Mouse (Mus musculus): ENCODE data around the gene Nsl1. TPM values are rescaled to one million over a fixed set of nuclear protein-coding genes. Genes with fewer than 3 reads are reported as not detected.

The Nsl1 gene
- polyA plus RNA-seq, 1 experiment, result 35.6 TPM

GRCm38 (mm10) chr1:191071613-191072012 is 8.8 kb downstream of the Nsl1 start:
- peaks cover 2% of the 10 kb centered on the region for H3K4me1 ChIP-seq (ENCODE audit: control insufficient read depth, insufficient read depth, low read length)
- H3K36me3 ChIP-seq (ENCODE audit: control insufficient read depth, insufficient read depth, low read length, poor library complexity, severe bottlenecking), result peaks cover 64% of the 10 kb centered on the region
- TF ChIP-seq EP300 (IDR thresholded peaks at IDR 0.05; ENCODE audit: insufficient read depth, low read depth, low read length) (no peak), POLR2A (IDR thresholded peaks at IDR 0.05; ENCODE audit: insufficient read depth, low read length) (no peak), CTCF (IDR thresholded peaks at IDR 0.05; ENCODE audit: low read depth, low read length) (no peak)
- no peak overlapping the region for H3K4me3 ChIP-seq (ENCODE audit: low read depth, low read length)
- H3K9ac ChIP-seq (ENCODE audit: low read depth, poor library complexity, severe bottlenecking), result no peak overlapping the region
- no peaks in the 10 kb centered on the region for H3K27me3 ChIP-seq (ENCODE audit: control insufficient read depth, insufficient read depth, low read length, poor library complexity, severe bottlenecking)
- H3K27ac ChIP-seq (ENCODE audit: insufficient read depth, low read length), result no peak overlapping the region
- no peaks in the 10 kb centered on the region for H3K9me3 ChIP-seq (replicated peaks; ENCODE audit: control insufficient read depth, insufficient read depth, low read length, poor library complexity, severe bottlenecking)

DNA sequence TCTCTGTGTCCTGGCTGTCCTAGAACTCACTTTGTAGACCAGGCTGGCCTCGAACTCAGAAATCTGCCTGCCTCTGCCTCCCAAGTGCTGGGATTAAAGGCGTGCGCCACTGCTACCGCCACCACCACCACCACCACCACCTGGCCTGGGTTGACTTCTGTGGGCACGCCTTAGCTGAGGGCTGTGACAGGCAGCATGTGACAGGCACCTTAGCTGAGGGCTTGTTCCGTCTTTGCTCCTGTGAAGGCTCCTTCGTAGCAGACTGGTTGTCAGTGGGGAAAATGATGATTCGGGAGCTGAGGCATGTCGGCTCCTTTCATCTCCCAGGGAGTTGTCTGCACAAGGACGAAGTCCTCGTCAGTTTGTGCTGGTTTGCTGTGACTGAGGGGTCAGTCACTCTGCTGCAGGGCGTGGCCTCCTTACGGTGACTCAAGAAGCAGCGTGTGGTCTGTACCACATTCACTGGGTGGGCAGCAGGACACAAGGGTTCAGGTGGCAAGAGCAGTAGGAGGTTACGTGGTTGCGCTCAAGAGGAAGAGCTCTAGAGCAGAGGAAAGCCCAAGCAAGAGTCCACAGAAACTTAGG is 9.6 kb downstream of the Nsl1 start:
- Histone ChIP-seq H3K4me3 (ENCODE audit: low read depth, low read length) (no peak overlapping the region), H3K36me3 (ENCODE audit: control insufficient read depth, insufficient read depth, low read length, poor library complexity, severe bottlenecking) (peaks cover 71% of the 10 kb centered on the region)

DNA sequence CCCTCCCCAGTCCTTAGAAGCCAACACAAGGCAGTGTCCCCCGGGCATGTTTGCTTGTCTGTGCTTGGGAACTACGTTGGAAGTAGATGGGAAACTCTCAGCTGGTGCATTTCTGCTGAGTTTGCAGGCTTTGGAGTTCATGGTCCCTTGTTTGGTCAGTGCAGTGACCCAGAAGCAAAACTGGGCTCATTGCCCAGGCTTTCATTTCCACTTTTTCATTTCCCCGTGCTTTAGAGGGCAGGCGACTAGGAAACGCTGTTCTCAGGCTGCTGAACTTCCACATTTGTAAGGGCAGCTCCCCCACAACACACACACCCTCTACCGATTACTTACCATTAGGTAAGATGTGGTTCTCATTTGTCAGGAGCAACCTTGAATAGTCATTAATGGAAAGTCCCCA is 10.2 kb downstream of the Nsl1 start:
- Histone ChIP-seq H3K36me3 (ENCODE audit: control insufficient read depth, insufficient read depth, low read length, poor library complexity, severe bottlenecking) (peaks cover 72% of the 10 kb centered on the region), H3K27ac (ENCODE audit: insufficient read depth, low read length) (no peak overlapping the region), H3K4me1 (ENCODE audit: control insufficient read depth, insufficient read depth, low read length) (peaks cover 2% of the 10 kb centered on the region), H3K27me3 (ENCODE audit: control insufficient read depth, insufficient read depth, low read length, poor library complexity, severe bottlenecking) (no peaks in the 10 kb centered on the region), H3K4me3 (ENCODE audit: low read depth, low read length) (no peak overlapping the region), H3K9me3 (replicated peaks; ENCODE audit: control insufficient read depth, insufficient read depth, low read length, poor library complexity, severe bottlenecking) (no peaks in the 10 kb centered on the region), H3K9ac (ENCODE audit: low read depth, poor library complexity, severe bottlenecking) (no peak overlapping the region)
- TF ChIP-seq EP300 (IDR thresholded peaks at IDR 0.05; ENCODE audit: insufficient read depth, low read depth, low read length) (no peak), CTCF (IDR thresholded peaks at IDR 0.05; ENCODE audit: low read depth, low read length) (no peak)

More for the DNA sequence above, 9.6 kb downstream of the Nsl1 start:
- Histone ChIP-seq H3K4me1 (ENCODE audit: control insufficient read depth, insufficient read depth, low read length) (peaks cover 2% of the 10 kb centered on the region), H3K9me3 (replicated peaks; ENCODE audit: control insufficient read depth, insufficient read depth, low read length, poor library complexity, severe bottlenecking) (no peaks in the 10 kb centered on the region), H3K27me3 (ENCODE audit: control insufficient read depth, insufficient read depth, low read length, poor library complexity, severe bottlenecking) (no peaks in the 10 kb centered on the region), H3K9ac (ENCODE audit: low read depth, poor library complexity, severe bottlenecking) (no peak overlapping the region), H3K27ac (ENCODE audit: insufficient read depth, low read length) (no peak overlapping the region)
- TF ChIP-seq POLR2A (IDR thresholded peaks at IDR 0.05; ENCODE audit: insufficient read depth, low read length) (no peak), CTCF (IDR thresholded peaks at IDR 0.05; ENCODE audit: low read depth, low read length) (no peak), EP300 (IDR thresholded peaks at IDR 0.05; ENCODE audit: insufficient read depth, low read depth, low read length) (no peak)

GRCm38 (mm10) chr1:191073486-191073885 is 10.7 kb downstream of the Nsl1 start:
- H3K36me3 ChIP-seq (ENCODE audit: control insufficient read depth, insufficient read depth, low read length, poor library complexity, severe bottlenecking), result peaks cover 72% of the 10 kb centered on the region
- peaks cover 2% of the 10 kb centered on the region for H3K4me1 ChIP-seq (ENCODE audit: control insufficient read depth, insufficient read depth, low read length)
- TF ChIP-seq CTCF (IDR thresholded peaks at IDR 0.05; ENCODE audit: low read depth, low read length) (no peak), POLR2A (IDR thresholded peaks at IDR 0.05; ENCODE audit: insufficient read depth, low read length) (no peak), EP300 (IDR thresholded peaks at IDR 0.05; ENCODE audit: insufficient read depth, low read depth, low read length) (no peak)
- no peak overlapping the region for H3K4me3 ChIP-seq (ENCODE audit: low read depth, low read length)
- H3K27me3 ChIP-seq (ENCODE audit: control insufficient read depth, insufficient read depth, low read length, poor library complexity, severe bottlenecking), result no peaks in the 10 kb centered on the region
- no peaks in the 10 kb centered on the region for H3K9me3 ChIP-seq (replicated peaks; ENCODE audit: control insufficient read depth, insufficient read depth, low read length, poor library complexity, severe bottlenecking)
- H3K9ac ChIP-seq (ENCODE audit: low read depth, poor library complexity, severe bottlenecking), result no peak overlapping the region
- no peak overlapping the region for H3K27ac ChIP-seq (ENCODE audit: insufficient read depth, low read length)

DNA sequence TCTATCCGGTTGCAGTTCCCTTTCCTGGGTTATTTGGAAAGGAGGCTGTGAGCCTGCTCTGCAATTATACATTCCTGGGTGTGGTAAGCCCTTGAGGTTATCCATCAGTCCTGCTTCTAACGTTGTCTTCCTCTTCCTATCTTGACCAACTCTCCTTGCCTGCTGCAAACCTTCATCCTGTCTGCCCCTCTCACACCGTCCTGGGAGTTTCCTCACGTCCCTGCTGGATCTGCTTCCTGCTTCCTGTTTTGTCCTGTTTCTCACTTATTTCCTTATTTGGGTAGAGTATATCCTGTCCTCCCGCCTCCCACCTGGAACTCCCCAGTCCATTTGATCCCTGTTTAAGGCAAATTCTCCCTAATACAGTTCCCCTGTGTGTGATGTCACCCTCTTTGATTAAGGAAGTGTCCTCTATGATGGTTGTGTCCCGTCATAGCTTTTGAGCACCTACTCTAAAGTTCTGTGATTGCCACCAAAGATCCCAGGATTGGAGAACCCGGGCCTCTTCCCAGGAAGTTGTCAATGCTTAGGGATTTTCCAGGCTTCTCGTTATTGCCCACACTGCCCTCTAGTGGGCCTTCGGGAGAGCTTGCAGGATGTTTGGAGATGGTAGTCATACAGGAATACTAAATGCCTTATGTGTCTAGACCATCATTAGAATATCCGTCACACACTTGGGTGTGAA is 12.5 kb downstream of the Nsl1 start:
- Histone ChIP-seq H3K9ac (ENCODE audit: low read depth, poor library complexity, severe bottlenecking) (no peak overlapping the region), H3K4me3 (ENCODE audit: low read depth, low read length) (no peak overlapping the region), H3K4me1 (ENCODE audit: control insufficient read depth, insufficient read depth, low read length) (no peaks in the 10 kb centered on the region), H3K27ac (ENCODE audit: insufficient read depth, low read length) (no peak overlapping the region), H3K36me3 (ENCODE audit: control insufficient read depth, insufficient read depth, low read length, poor library complexity, severe bottlenecking) (peaks cover 65% of the 10 kb centered on the region), H3K27me3 (ENCODE audit: control insufficient read depth, insufficient read depth, low read length, poor library complexity, severe bottlenecking) (no peaks in the 10 kb centered on the region), H3K9me3 (replicated peaks; ENCODE audit: control insufficient read depth, insufficient read depth, low read length, poor library complexity, severe bottlenecking) (no peaks in the 10 kb centered on the region)
- TF ChIP-seq CTCF (IDR thresholded peaks at IDR 0.05; ENCODE audit: low read depth, low read length) (peak; percentile 49), POLR2A (IDR thresholded peaks at IDR 0.05; ENCODE audit: insufficient read depth, low read length) (no peak)

DNA sequence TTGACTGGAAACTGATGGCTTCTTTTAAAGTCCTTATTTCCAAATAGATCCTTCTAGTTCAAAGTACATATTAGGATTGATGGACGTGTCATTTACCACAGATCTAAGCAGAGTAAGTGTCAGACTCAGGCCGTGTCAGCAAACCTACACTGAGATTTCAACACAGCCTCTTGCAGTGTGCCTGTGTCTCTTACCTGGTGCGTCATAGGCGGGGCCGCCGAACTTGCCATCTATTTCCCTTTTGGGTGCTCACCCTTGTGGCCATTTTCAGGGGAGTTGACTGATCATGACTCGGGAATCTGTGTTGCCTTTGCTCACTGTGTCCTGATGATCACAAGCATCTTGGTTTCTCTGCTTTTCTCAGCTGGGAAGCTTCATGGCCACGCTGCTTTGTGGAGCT is 20.4 kb downstream of the Nsl1 start:
- Histone ChIP-seq H3K9me3 (replicated peaks; ENCODE audit: control insufficient read depth, insufficient read depth, low read length, poor library complexity, severe bottlenecking) (no peaks in the 10 kb centered on the region), H3K27ac (ENCODE audit: insufficient read depth, low read length) (no peak overlapping the region), H3K36me3 (ENCODE audit: control insufficient read depth, insufficient read depth, low read length, poor library complexity, severe bottlenecking) (peaks cover 28% of the 10 kb centered on the region), H3K4me3 (ENCODE audit: low read depth, low read length) (no peak overlapping the region), H3K27me3 (ENCODE audit: control insufficient read depth, insufficient read depth, low read length, poor library complexity, severe bottlenecking) (no peaks in the 10 kb centered on the region), H3K9ac (ENCODE audit: low read depth, poor library complexity, severe bottlenecking) (no peak overlapping the region), H3K4me1 (ENCODE audit: control insufficient read depth, insufficient read depth, low read length) (no peaks in the 10 kb centered on the region)
- TF ChIP-seq CTCF (IDR thresholded peaks at IDR 0.05; ENCODE audit: low read depth, low read length), result no peak
- no peak for TF ChIP-seq EP300 (IDR thresholded peaks at IDR 0.05; ENCODE audit: insufficient read depth, low read depth, low read length)
- no peak for TF ChIP-seq POLR2A (IDR thresholded peaks at IDR 0.05; ENCODE audit: insufficient read depth, low read length)
